Mouse (Mus musculus): ENCODE measurements around the gene Gm28308. TPM values are rescaled to one million over a fixed set of nuclear protein-coding genes. Genes with fewer than 3 reads are reported as not detected.
A peak's percentile ranks its signal among the peaks of the same experiment; 100 is the strongest.

The Gm28308 gene
- polyA plus RNA-seq, 1 experiment = not detected

- Histone ChIP-seq H3K27ac (ENCODE audit: insufficient read depth, low read length) (no peak overlapping the region), H3K4me3 (replicated peaks; ENCODE audit: insufficient read depth, low read depth, low read length) (no peak overlapping the region), H3K27me3 (ENCODE audit: control insufficient read depth, insufficient read depth, low read length) (peaks cover 14% of the 10 kb centered on the region; the same call in 1 of the 2 replicates), H3K4me1 (ENCODE audit: control insufficient read depth, insufficient read depth, low read length) (no peaks in the 10 kb centered on the region)
- 13% methylated on average over 10 of the region's 10 CpGs for WGBS
- TF ChIP-seq POLR2A (IDR thresholded peaks at IDR 0.05; ENCODE audit: borderline replicate concordance, insufficient read depth, low read length) (no peak), CTCF (IDR thresholded peaks at IDR 0.05; ENCODE audit: borderline replicate concordance, insufficient read depth, low read depth, low read length) (no peak)
- peak in 1 of 2 experiments; percentile 2 for DNase-seq
Observed at GRCm38 (mm10) chr6:52237346-52238154, 24.4 kb upstream of the Gm28308 start.

- H3K27ac ChIP-seq (ENCODE audit: insufficient read depth, low read length) = no peak overlapping the region
Observed at GRCm38 (mm10) chr6:52236806-52237205, 23.7 kb upstream of the Gm28308 start.

GRCm38 (mm10) chr6:52235866-52236265 is 22.7 kb upstream of the Gm28308 start:
- Histone ChIP-seq H3K27ac (ENCODE audit: insufficient read depth, low read length) (no peak overlapping the region), H3K4me1 (ENCODE audit: control insufficient read depth, insufficient read depth, low read length) (no peaks in the 10 kb centered on the region), H3K4me3 (replicated peaks; ENCODE audit: insufficient read depth, low read depth, low read length) (no peak overlapping the region), H3K27me3 (ENCODE audit: control insufficient read depth, insufficient read depth, low read length) (peaks cover 18% of the 10 kb centered on the region; the same call in 1 of the 2 replicates)
- TF ChIP-seq POLR2A (IDR thresholded peaks at IDR 0.05; ENCODE audit: borderline replicate concordance, insufficient read depth, low read length) (no peak), CTCF (IDR thresholded peaks at IDR 0.05; ENCODE audit: borderline replicate concordance, insufficient read depth, low read depth, low read length) (no peak)
- 23% methylated on average over 6 of the region's 6 CpGs for WGBS
- DNase-seq = peak in 1 of 2 experiments; percentile 0

More at GRCm38 (mm10) chr6:52236806-52237205, 23.7 kb upstream of the Gm28308 start:
- TF ChIP-seq CTCF (IDR thresholded peaks at IDR 0.05; ENCODE audit: borderline replicate concordance, insufficient read depth, low read depth, low read length) = no peak
- no peak for TF ChIP-seq POLR2A (IDR thresholded peaks at IDR 0.05; ENCODE audit: borderline replicate concordance, insufficient read depth, low read length)
- Histone ChIP-seq H3K27me3 (ENCODE audit: control insufficient read depth, insufficient read depth, low read length) (peaks cover 17% of the 10 kb centered on the region; the same call in 1 of the 2 replicates), H3K4me1 (ENCODE audit: control insufficient read depth, insufficient read depth, low read length) (no peaks in the 10 kb centered on the region), H3K4me3 (replicated peaks; ENCODE audit: insufficient read depth, low read depth, low read length) (no peak overlapping the region)
- DNase-seq = peak in 1 of 2 experiments; percentile 3
- WGBS = 12% methylated on average over 3 of the region's 3 CpGs

- Histone ChIP-seq H3K4me3 (replicated peaks; ENCODE audit: insufficient read depth, low read depth, low read length) (no peak overlapping the region), H3K27ac (ENCODE audit: insufficient read depth, low read length) (no peak overlapping the region), H3K27me3 (ENCODE audit: control insufficient read depth, insufficient read depth, low read length) (peaks cover 19% of the 10 kb centered on the region; the same call in 1 of the 2 replicates), H3K4me1 (ENCODE audit: control insufficient read depth, insufficient read depth, low read length) (no peaks in the 10 kb centered on the region)
- TF ChIP-seq CTCF (IDR thresholded peaks at IDR 0.05; ENCODE audit: borderline replicate concordance, insufficient read depth, low read depth, low read length) (no peak), POLR2A (IDR thresholded peaks at IDR 0.05; ENCODE audit: borderline replicate concordance, insufficient read depth, low read length) (no peak)
- peak in 1 of 2 experiments; percentile 1 for DNase-seq
- 26% methylated on average over 9 of the region's 9 CpGs for WGBS
Observed at GRCm38 (mm10) chr6:52235267-52235666, 22.1 kb upstream of the Gm28308 start.

- no peaks in the 10 kb centered on the region for H3K4me1 ChIP-seq (ENCODE audit: control insufficient read depth, insufficient read depth, low read length)
- 3% methylated on average over 64 of the region's 68 CpGs for WGBS
- DNase-seq = peak in 1 of 2 experiments; percentile 4
- no peak for TF ChIP-seq CTCF (IDR thresholded peaks at IDR 0.05; ENCODE audit: borderline replicate concordance, insufficient read depth, low read depth, low read length)
- TF ChIP-seq POLR2A (IDR thresholded peaks at IDR 0.05; ENCODE audit: borderline replicate concordance, insufficient read depth, low read length) = no peak
- H3K27me3 ChIP-seq (ENCODE audit: control insufficient read depth, insufficient read depth, low read length) = peaks cover 15% of the 10 kb centered on the region; the same call in 1 of the 2 replicates
- H3K4me3 ChIP-seq (replicated peaks; ENCODE audit: insufficient read depth, low read depth, low read length) = no peak overlapping the region
- H3K27ac ChIP-seq (ENCODE audit: insufficient read depth, low read length) = no peak overlapping the region
Observed at GRCm38 (mm10) chr6:52234428-52235140, 21.4 kb upstream of the Gm28308 start.

- H3K4me1 ChIP-seq (ENCODE audit: control insufficient read depth, insufficient read depth, low read length) = no peaks in the 10 kb centered on the region
- peak in 1 of 2 experiments; percentile 6 for DNase-seq
- peaks cover 15% of the 10 kb centered on the region; the same call in 1 of the 2 replicates for H3K27me3 ChIP-seq (ENCODE audit: control insufficient read depth, insufficient read depth, low read length)
- 1% methylated on average over 70 of the region's 70 CpGs for WGBS
- TF ChIP-seq POLR2A (IDR thresholded peaks at IDR 0.05; ENCODE audit: borderline replicate concordance, insufficient read depth, low read length) (no peak), CTCF (IDR thresholded peaks at IDR 0.05; ENCODE audit: borderline replicate concordance, insufficient read depth, low read depth, low read length) (no peak)
- H3K4me3 ChIP-seq (replicated peaks; ENCODE audit: insufficient read depth, low read depth, low read length) = no peak overlapping the region
- no peak overlapping the region for H3K27ac ChIP-seq (ENCODE audit: insufficient read depth, low read length)
Observed at GRCm38 (mm10) chr6:52233546-52234427, 20.6 kb upstream of the Gm28308 start.

Data from cerebellum, adult 2 months (tissue).